Mouse (Mus musculus) lung, embryonic 14.5 days (tissue): Measurements from ENCODE around the gene Rnd1. TPM values are rescaled to one million over a fixed set of nuclear protein-coding genes. Genes with fewer than 3 reads are reported as not detected.

Experiments
- ATAC-seq: fragments of 200-750 bp; cut with Nextera tagmentation; 2 replicates; pipeline ENCODE4 v1.8.0; 2017; ENCODE audit warnings: mild to moderate bottlenecking, moderate TSS enrichment, moderate library complexity; ENCODE audit not compliant: insufficient read depth
- DNase-seq: peaks from one replicate; pipeline ENCODE4 v3.0.0-alpha.2; 2015
- H3K27ac ChIP-seq: fragments of 300-500 bp; sonication (generic); 2 replicates; pipeline ENCODE4 v1.5.1; 2014; ENCODE audit warnings: low read depth, mild to moderate bottlenecking, moderate library complexity
- H3K27me3 ChIP-seq: fragments of 300-500 bp; sonication (generic); 2 replicates; pipeline ENCODE4 v1.6.1; 2014; ENCODE audit warnings: low read length, control low read depth; ENCODE audit not compliant: insufficient read depth
- H3K36me3 ChIP-seq: fragments of 300-500 bp; sonication (generic); 2 replicates; pipeline ENCODE4 v1.6.1; 2014; ENCODE audit warnings: control low read depth; ENCODE audit not compliant: insufficient read depth
- H3K4me1 ChIP-seq: fragments of 300-500 bp; sonication (generic); 2 replicates; pipeline ENCODE4 v1.6.1; 2014; ENCODE audit warnings: antibody characterized with exemption, control low read depth; ENCODE audit not compliant: insufficient read depth
- H3K4me2 ChIP-seq: fragments of 300-500 bp; sonication (generic); 2 replicates; pipeline ENCODE4 v1.6.1; 2014; ENCODE audit warnings: mild to moderate bottlenecking
- H3K4me3 ChIP-seq: fragments of 300-500 bp; sonication (generic); 2 replicates; pipeline ENCODE4 v1.5.1; 2014; ENCODE audit warnings: low read depth, low read length
- H3K9ac ChIP-seq: fragments of 300-500 bp; sonication (generic); 2 replicates; pipeline ENCODE4 v1.6.1; 2014
- H3K9me3 ChIP-seq: fragments of 300-500 bp; sonication (generic); 2 replicates; pipeline ENCODE4 v1.6.1; 2016; ENCODE audit warnings: low read depth, low read length, control low read depth
- CTCF ChIP-seq: IDR thresholded peaks from 2 replicates; pipeline ENCODE4 v1.5.1; 2016; ENCODE audit warnings: antibody characterized with exemption, low read depth
- WGBS: fragments of 180-500 bp; shearing (Covaris S2); extraction: QIAGEN DNeasy Blood & Tissue Kit; methylation state at CpG from one replicate; pipeline ENCODE4 v1.1.7; 2014; 5-methylcytosine and 5-hydroxymethylcytosine counted together
- polyA plus RNA-seq: library from polyadenylated mRNA; unstranded; fragments of >200 nt; fragmentation: Nextera tagmentation; extraction: Ambion mirVana; gene quantifications from 2 replicates; pipeline ENCODE4 v1.2.1, GENCODE M21; 2014

Gene Rnd1
- polyA plus RNA-seq, 1 experiment from 2014 or later = 0.67 TPM

- Histone ChIP-seq H3K4me2 (no peak overlapping the region), H3K27ac (no peak overlapping the region), H3K4me3 (no peak overlapping the region), H3K36me3 (no peaks in the 10 kb centered on the region), H3K9ac (no peak overlapping the region), H3K9me3 (no peaks in the 10 kb centered on the region), H3K27me3 (no peaks in the 10 kb centered on the region), H3K4me1 (no peaks in the 10 kb centered on the region)
- WGBS = 53% methylated on average over 5 of the region's 5 CpGs
- ATAC-seq = no peak
- DNase-seq = no peak
- TF ChIP-seq CTCF = no peak
These were observed 37.0 kb upstream of the Rnd1 start for GRCm38 (mm10) chr15:98714230-98714652.

GRCm38 (mm10) chr15:98710442-98710841, 33.2 kb upstream of the Rnd1 start:
- Histone ChIP-seq H3K27me3 (no peaks in the 10 kb centered on the region), H3K4me1 (no peaks in the 10 kb centered on the region), H3K27ac (no peak overlapping the region), H3K36me3 (no peaks in the 10 kb centered on the region), H3K9me3 (no peaks in the 10 kb centered on the region), H3K4me2 (no peak overlapping the region), H3K9ac (no peak overlapping the region), H3K4me3 (no peak overlapping the region)
- peak; percentile 79 for TF ChIP-seq CTCF
- 11% methylated on average over 9 of the region's 9 CpGs for WGBS
- ATAC-seq (no peak), DNase-seq (peak; percentile 82)

- peak; percentile 80; the same call in 1 of the 2 replicates for ATAC-seq
- DNase-seq = peak; percentile 94
These were observed 30.6 kb upstream of the Rnd1 start, which contains the start of gene Ccdc65 for GRCm38 (mm10) chr15:98707766-98708372. Gene Ccdc65 (plus strand): TSS chr15:98708207.

GRCm38 (mm10) chr15:98704312-98704711, 27.1 kb upstream of the Rnd1 start:
- peaks cover 34% of the 10 kb centered on the region for H3K27me3 ChIP-seq
- DNase-seq = no peak
- ATAC-seq = no peak
- no peaks in the 10 kb centered on the region for H3K9me3 ChIP-seq
- whole genome bisulfite sequencing = 48% methylated on average over 9 of the region's 9 CpGs
- no peak overlapping the region for H3K27ac ChIP-seq
- no peaks in the 10 kb centered on the region for H3K36me3 ChIP-seq
- H3K9ac ChIP-seq = no peak overlapping the region
- TF ChIP-seq CTCF = no peak
- H3K4me3 ChIP-seq = no peak overlapping the region
- no peaks in the 10 kb centered on the region for H3K4me1 ChIP-seq
- no peak overlapping the region for H3K4me2 ChIP-seq

More at GRCm38 (mm10) chr15:98707766-98708372, 30.6 kb upstream of the Rnd1 start, which contains the start of gene Ccdc65:
- H3K9ac ChIP-seq = no peak within 1 kb of the TSS; the same call in 1 of the 2 replicates
- H3K36me3 ChIP-seq = no peaks in the 10 kb centered on the region
- no peaks in the 10 kb centered on the region for H3K9me3 ChIP-seq
- H3K27me3 ChIP-seq = peaks cover 10% of the 10 kb centered on the region; the same call in 1 of the 2 replicates
- peak within 1 kb of the TSS; percentile 63 for H3K4me2 ChIP-seq
- H3K27ac ChIP-seq = no peak within 1 kb of the TSS
- WGBS = 17% methylated on average over 16 of the region's 16 CpGs
- peak within 1 kb of the TSS; percentile 30 for H3K4me3 ChIP-seq
- TF ChIP-seq CTCF = peak; percentile 76
- H3K4me1 ChIP-seq = no peaks in the 10 kb centered on the region

GRCm38 (mm10) chr15:98699190-98700105, 22.2 kb upstream of the Rnd1 start:
- peak; percentile 97 for TF ChIP-seq CTCF
- WGBS = 3% methylated on average over 40 of the region's 40 CpGs
- peak overlapping the region; percentile 57 for H3K4me2 ChIP-seq
- H3K9me3 ChIP-seq = no peaks in the 10 kb centered on the region
- no peaks in the 10 kb centered on the region for H3K4me1 ChIP-seq
- no peaks in the 10 kb centered on the region for H3K36me3 ChIP-seq
- H3K4me3 ChIP-seq = peak overlapping the region; percentile 26; the same call in 1 of the 2 replicates
- 0 out of 2 replicates have a peak overlapping the region, but pooled peaks have one; percentile 25 for H3K9ac ChIP-seq
- peaks cover 33% of the 10 kb centered on the region for H3K27me3 ChIP-seq
- DNase-seq (peak; percentile 90), ATAC-seq (no peak; the same call in 1 of the 2 replicates)
- no peak overlapping the region for H3K27ac ChIP-seq

GRCm38 (mm10) chr15:98696216-98696615, 19.0 kb upstream of the Rnd1 start:
- H3K4me1 ChIP-seq = peaks cover 6% of the 10 kb centered on the region; the same call in 1 of the 2 replicates
- no peak for ATAC-seq
- H3K27me3 ChIP-seq = peaks cover 17% of the 10 kb centered on the region
- H3K27ac ChIP-seq = no peak overlapping the region
- DNase-seq = no peak
- no peaks in the 10 kb centered on the region for H3K9me3 ChIP-seq
- TF ChIP-seq CTCF = no peak
- no peak overlapping the region for H3K9ac ChIP-seq
- H3K36me3 ChIP-seq = no peaks in the 10 kb centered on the region
- 58% methylated on average over 8 of the region's 8 CpGs for WGBS
- H3K4me2 ChIP-seq = no peak overlapping the region
- H3K4me3 ChIP-seq = no peak overlapping the region

GRCm38 (mm10) chr15:98695726-98696125, 18.5 kb upstream of the Rnd1 start:
- H3K9ac ChIP-seq = no peak overlapping the region
- no peaks in the 10 kb centered on the region for H3K36me3 ChIP-seq
- peaks cover 12% of the 10 kb centered on the region for H3K27me3 ChIP-seq
- no peak for TF ChIP-seq CTCF
- ATAC-seq (no peak), DNase-seq (no peak)
- 46% methylated on average over 9 of the region's 9 CpGs for WGBS
- H3K9me3 ChIP-seq = no peaks in the 10 kb centered on the region
- no peak overlapping the region for H3K4me3 ChIP-seq
- H3K4me1 ChIP-seq = peaks cover 6% of the 10 kb centered on the region; the same call in 1 of the 2 replicates
- no peak overlapping the region for H3K4me2 ChIP-seq
- H3K27ac ChIP-seq = no peak overlapping the region
